Mouse (Mus musculus) cerebellum, adult 2 months (tissue): ENCODE data around the gene Maml3.

ENCODE experiments used
- CTCF ChIP-seq: fragments of 200-500 bp; IDR thresholded peaks from 2 replicates; pipeline ENCODE4 v1.5.1; 2011; ENCODE audit warnings: low read depth, mild to moderate bottlenecking, control low read depth, low read length, moderate library complexity, borderline replicate concordance; ENCODE audit not compliant: insufficient read depth
- POLR2A ChIP-seq: fragments of 200-500 bp; IDR thresholded peaks from 2 replicates; pipeline ENCODE4 v1.6.1; 2011; ENCODE audit warnings: low read length, control low read depth, borderline replicate concordance; ENCODE audit not compliant: insufficient read depth

DNA sequence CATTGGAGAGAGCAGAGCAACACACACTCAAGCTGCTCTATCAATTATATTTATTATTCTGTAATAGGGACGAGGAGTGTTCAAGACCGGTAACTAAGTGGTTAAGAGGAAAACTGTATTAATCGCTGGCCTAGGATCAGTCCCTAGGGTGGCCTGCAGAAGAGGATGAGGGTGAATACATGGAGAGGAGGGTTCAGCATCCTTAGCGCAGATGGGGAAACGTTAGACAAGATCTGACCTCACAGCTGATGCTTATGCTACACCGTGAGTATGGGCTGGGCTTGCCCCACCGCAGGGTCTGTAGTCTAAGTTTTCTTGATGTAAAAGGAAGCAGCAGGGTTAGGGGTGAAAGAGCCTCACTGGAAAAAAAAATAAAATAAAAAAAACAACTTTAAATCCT lies 285.8 kb downstream of the Maml3 start:
- TF ChIP-seq POLR2A (no peak), CTCF (no peak)
